Mouse (Mus musculus) embryonic facial prominence, embryonic 13.5 days (tissue): ENCODE data around the gene Zfhx3. TPM values are rescaled to one million over a fixed set of nuclear protein-coding genes. Genes with fewer than 3 reads are reported as not detected.

Experiments used
- ATAC-seq: fragments of 200-750 bp; cut with Nextera tagmentation; 2 replicates; pipeline ENCODE4 v1.8.0; 2017; ENCODE audit warnings: low read depth; ENCODE audit not compliant: insufficient number of reproducible peaks, insufficient read depth, low FRiP score, low TSS enrichment
- H3K27ac ChIP-seq: fragments of 300-500 bp; sonication (generic); 2 replicates; pipeline ENCODE4 v1.5.1; 2015; ENCODE audit warnings: moderate library complexity, mild to moderate bottlenecking, inconsistent platforms
- H3K27me3 ChIP-seq: fragments of 300-500 bp; sonication (generic); 2 replicates; pipeline ENCODE4 v1.6.1; 2015; ENCODE audit warnings: mild to moderate bottlenecking, inconsistent platforms
- H3K36me3 ChIP-seq: fragments of 300-500 bp; sonication (generic); 2 replicates; pipeline ENCODE4 v1.6.1; 2015; ENCODE audit warnings: mild to moderate bottlenecking, inconsistent platforms
- H3K4me1 ChIP-seq: fragments of 300-500 bp; sonication (generic); 2 replicates; pipeline ENCODE4 v1.6.1; 2015; ENCODE audit warnings: inconsistent platforms
- H3K4me2 ChIP-seq: fragments of 300-500 bp; sonication (generic); 2 replicates; pipeline ENCODE4 v1.6.1; 2015; ENCODE audit warnings: moderate library complexity, mild to moderate bottlenecking, inconsistent platforms
- H3K4me3 ChIP-seq: fragments of 300-500 bp; sonication (generic); 2 replicates; pipeline ENCODE4 v1.5.1; 2015; ENCODE audit warnings: mild to moderate bottlenecking, inconsistent platforms
- H3K9ac ChIP-seq: fragments of 300-500 bp; sonication (generic); 2 replicates; pipeline ENCODE4 v1.6.1; 2015; ENCODE audit warnings: mild to moderate bottlenecking, inconsistent platforms
- H3K9me3 ChIP-seq: fragments of 300-500 bp; sonication (generic); 2 replicates; pipeline ENCODE4 v1.6.1; 2016; ENCODE audit warnings: inconsistent platforms
- WGBS: fragments of 180-500 bp; shearing (Covaris S2); methylation state at CpG from one replicate; pipeline ENCODE4 v1.1.7; 2015; ENCODE audit warnings: mixed read lengths; 5-methylcytosine and 5-hydroxymethylcytosine counted together
- polyA plus RNA-seq: library from polyadenylated mRNA; unstranded; fragments of >200 nt; fragmentation: Nextera tagmentation; extraction: Ambion mirVana; gene quantifications from 2 replicates; pipeline ENCODE4 v1.2.1, GENCODE M21; 2015

Gene Zfhx3
- polyA plus RNA-seq, 1 experiment from 2014 or later, result 29.9 TPM

- no peaks in the 10 kb centered on the region for H3K9me3 ChIP-seq
- H3K36me3 ChIP-seq, result no peaks in the 10 kb centered on the region
- no peak overlapping the region for H3K4me2 ChIP-seq
- no peak overlapping the region for H3K9ac ChIP-seq
- WGBS, result 29% methylated on average over 3 of the region's 3 CpGs
- H3K27me3 ChIP-seq, result no peaks in the 10 kb centered on the region
- no peak overlapping the region for H3K4me3 ChIP-seq
- ATAC-seq, result no peak
- H3K27ac ChIP-seq, result peak overlapping the region; percentile 55
- peaks cover 30% of the 10 kb centered on the region for H3K4me1 ChIP-seq
These were observed 101.7 kb downstream of the Zfhx3 start for GRCm38 (mm10) chr8:108044185-108044584.

DNA sequence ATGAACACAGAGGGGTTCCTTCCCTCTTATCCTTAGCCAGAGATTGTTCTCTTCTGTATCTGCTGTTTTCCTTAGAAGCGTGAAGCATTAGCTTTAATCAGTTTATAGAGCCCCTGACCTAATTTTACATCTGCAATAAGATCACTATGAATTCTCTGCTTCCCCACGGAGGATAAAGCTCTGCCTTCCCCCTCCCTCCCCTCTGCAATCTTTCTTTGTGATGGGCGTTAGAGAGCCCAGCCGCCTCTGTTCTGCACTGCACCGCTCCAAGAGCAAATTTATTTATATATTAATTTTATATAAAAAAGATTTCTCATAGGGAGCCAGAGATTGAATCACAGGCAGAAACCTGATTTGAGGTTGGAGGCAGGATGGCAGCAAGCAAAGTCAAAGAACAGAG, 113.8 kb downstream of the Zfhx3 start:
- 34% methylated on average over 5 of the region's 5 CpGs for WGBS
- no peak overlapping the region for H3K9ac ChIP-seq
- no peak overlapping the region for H3K4me2 ChIP-seq
- H3K4me3 ChIP-seq, result no peak overlapping the region
- ATAC-seq, result no peak
- no peaks in the 10 kb centered on the region for H3K36me3 ChIP-seq
- H3K27me3 ChIP-seq, result no peaks in the 10 kb centered on the region
- H3K4me1 ChIP-seq, result peaks cover 16% of the 10 kb centered on the region
- H3K9me3 ChIP-seq, result no peaks in the 10 kb centered on the region
- no peak overlapping the region for H3K27ac ChIP-seq

DNA sequence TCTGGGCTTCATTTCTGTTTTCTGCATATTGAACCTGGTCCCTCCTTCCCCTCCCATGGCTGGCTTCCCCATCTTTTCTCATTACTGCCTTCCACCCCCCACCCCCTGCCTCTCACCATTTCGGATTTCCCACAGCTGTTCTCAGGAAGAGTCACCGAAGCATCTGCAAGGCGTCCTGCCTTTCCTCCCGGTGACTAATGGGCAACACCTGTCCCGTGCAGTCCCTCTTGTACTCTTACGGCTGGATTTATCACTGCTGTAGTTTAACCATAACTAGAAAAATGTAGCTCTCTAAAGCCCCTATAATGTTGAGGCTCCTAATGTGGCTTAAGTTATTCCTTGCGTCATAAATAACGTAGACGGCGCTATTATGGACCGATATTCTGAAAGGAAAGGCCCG, 119.5 kb downstream of the Zfhx3 start:
- H3K36me3 ChIP-seq, result no peaks in the 10 kb centered on the region
- WGBS, result 49% methylated on average over 12 of the region's 12 CpGs
- no peak overlapping the region for H3K4me3 ChIP-seq
- ATAC-seq, result no peak
- no peak overlapping the region; the same call in 1 of the 2 replicates for H3K4me2 ChIP-seq
- no peak overlapping the region for H3K27ac ChIP-seq
- H3K4me1 ChIP-seq, result peaks cover 11% of the 10 kb centered on the region; the same call in 1 of the 2 replicates
- H3K27me3 ChIP-seq, result no peaks in the 10 kb centered on the region
- H3K9ac ChIP-seq, result no peak overlapping the region
- no peaks in the 10 kb centered on the region for H3K9me3 ChIP-seq

GRCm38 (mm10) chr8:108067111-108067510, 124.7 kb downstream of the Zfhx3 start:
- Histone ChIP-seq H3K4me1 (peaks cover 33% of the 10 kb centered on the region), H3K27ac (peak overlapping the region; percentile 16; the same call in 1 of the 2 replicates), H3K9ac (no peak overlapping the region), H3K27me3 (no peaks in the 10 kb centered on the region), H3K4me3 (no peak overlapping the region), H3K9me3 (no peaks in the 10 kb centered on the region), H3K4me2 (no peak overlapping the region), H3K36me3 (no peaks in the 10 kb centered on the region)
- ATAC-seq, result no peak
- 78% methylated on average over 6 of the region's 6 CpGs for WGBS

DNA sequence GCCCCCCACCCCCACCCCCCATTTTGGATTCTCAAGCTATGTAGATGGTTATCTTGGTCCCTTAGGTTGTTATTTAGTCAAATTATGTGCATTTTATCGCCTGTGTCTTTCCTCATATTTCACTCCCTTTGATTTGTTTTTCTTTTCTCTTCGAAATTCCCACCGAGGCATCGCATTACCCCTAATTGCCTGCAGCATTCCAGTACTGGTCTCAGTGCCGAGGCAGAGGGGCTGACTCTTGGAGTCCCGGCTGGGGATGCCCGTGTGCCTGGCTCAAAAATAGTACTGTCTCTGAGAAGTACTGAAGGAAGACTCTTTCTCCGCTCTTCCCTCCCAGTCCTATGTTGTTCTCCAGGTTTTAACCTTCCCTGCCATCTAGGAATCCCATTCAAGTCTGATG, 125.8 kb downstream of the Zfhx3 start:
- H3K36me3 ChIP-seq, result no peaks in the 10 kb centered on the region
- H3K27me3 ChIP-seq, result no peaks in the 10 kb centered on the region
- no peak for ATAC-seq
- no peak overlapping the region for H3K9ac ChIP-seq
- WGBS, result 9% methylated on average over 8 of the region's 8 CpGs
- H3K4me3 ChIP-seq, result no peak overlapping the region; the same call in 1 of the 2 replicates
- H3K4me1 ChIP-seq, result peaks cover 32% of the 10 kb centered on the region
- H3K9me3 ChIP-seq, result no peaks in the 10 kb centered on the region
- H3K27ac ChIP-seq, result peak overlapping the region; percentile 60
- peak overlapping the region; percentile 45 for H3K4me2 ChIP-seq

GRCm38 (mm10) chr8:108070438-108070837, 128.0 kb downstream of the Zfhx3 start:
- 64% methylated on average over 4 of the region's 4 CpGs for WGBS
- Histone ChIP-seq H3K4me3 (no peak overlapping the region), H3K36me3 (no peaks in the 10 kb centered on the region), H3K4me2 (no peak overlapping the region), H3K27me3 (no peaks in the 10 kb centered on the region), H3K9ac (no peak overlapping the region), H3K4me1 (peaks cover 32% of the 10 kb centered on the region), H3K9me3 (no peaks in the 10 kb centered on the region), H3K27ac (no peak overlapping the region)
- no peak for ATAC-seq

DNA sequence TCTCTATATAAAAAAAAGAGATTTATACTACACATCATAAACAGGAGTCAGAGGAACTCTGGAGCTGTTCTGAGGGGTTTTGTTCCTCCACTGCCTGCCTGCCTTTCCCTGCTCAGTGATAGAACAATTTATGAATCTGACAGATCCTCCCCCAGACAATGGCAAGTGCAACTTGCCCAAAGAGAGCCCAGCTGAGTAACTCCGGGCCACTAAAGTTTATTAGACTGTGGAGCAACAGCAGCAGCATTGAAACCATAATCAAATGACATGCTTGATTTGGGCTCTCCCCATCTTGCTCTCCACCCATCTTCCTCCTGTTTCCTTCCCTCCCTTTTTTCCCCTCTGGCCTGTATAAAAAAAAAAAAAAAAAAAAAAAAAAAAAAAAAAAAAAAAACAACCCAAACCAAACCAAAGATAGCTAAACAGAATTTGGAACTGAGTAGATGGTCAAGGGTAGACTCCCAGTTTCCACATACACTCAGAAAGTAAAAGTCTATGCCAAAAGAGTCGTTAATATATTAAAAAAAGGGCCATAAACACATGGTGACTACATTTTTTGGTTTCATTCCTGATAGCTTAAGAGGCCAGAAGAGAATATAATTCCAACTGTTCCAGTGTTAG, 129.8 kb downstream of the Zfhx3 start:
- Histone ChIP-seq H3K27ac (no peak overlapping the region), H3K4me1 (peaks cover 26% of the 10 kb centered on the region), H3K9me3 (no peaks in the 10 kb centered on the region), H3K9ac (no peak overlapping the region), H3K36me3 (no peaks in the 10 kb centered on the region), H3K4me3 (no peak overlapping the region), H3K4me2 (no peak overlapping the region), H3K27me3 (no peaks in the 10 kb centered on the region)
- ATAC-seq, result no peak
- WGBS, result 51% methylated on average over 2 of the region's 2 CpGs

DNA sequence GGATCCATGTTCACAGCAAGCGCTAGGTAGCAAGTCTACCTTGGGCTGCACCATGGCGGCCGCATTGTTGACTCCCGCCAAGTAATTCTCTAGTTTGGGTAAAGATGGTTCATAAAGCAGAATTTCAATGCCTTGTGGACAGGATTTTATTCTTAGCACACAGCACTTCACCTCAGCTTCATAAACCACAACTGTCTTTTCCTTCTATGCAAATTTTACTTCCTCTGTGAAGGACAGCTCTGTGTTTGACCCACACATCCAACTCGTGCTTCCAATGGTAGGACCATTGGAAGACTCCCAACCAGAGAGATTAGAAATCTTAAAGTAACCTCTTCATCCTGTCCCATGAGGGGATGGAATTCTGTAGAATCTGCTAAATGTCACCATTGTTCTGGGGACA, 130.4 kb downstream of the Zfhx3 start:
- Histone ChIP-seq H3K4me1 (peaks cover 20% of the 10 kb centered on the region), H3K9me3 (no peaks in the 10 kb centered on the region), H3K4me3 (no peak overlapping the region), H3K9ac (no peak overlapping the region), H3K36me3 (no peaks in the 10 kb centered on the region), H3K4me2 (no peak overlapping the region), H3K27me3 (no peaks in the 10 kb centered on the region), H3K27ac (no peak overlapping the region)
- no peak for ATAC-seq
- 90% methylated on average over 5 of the region's 5 CpGs for WGBS

GRCm38 (mm10) chr8:108075176-108075575, 132.7 kb downstream of the Zfhx3 start:
- H3K4me3 ChIP-seq, result no peak overlapping the region
- no peak for ATAC-seq

GRCm38 (mm10) chr8:108078726-108079125, 136.3 kb downstream of the Zfhx3 start:
- Histone ChIP-seq H3K4me1 (peaks cover 18% of the 10 kb centered on the region), H3K27me3 (no peaks in the 10 kb centered on the region), H3K9ac (no peak overlapping the region), H3K36me3 (no peaks in the 10 kb centered on the region), H3K4me3 (no peak overlapping the region), H3K4me2 (no peak overlapping the region), H3K27ac (no peak overlapping the region), H3K9me3 (no peaks in the 10 kb centered on the region)
- no peak for ATAC-seq
- 46% methylated on average over 4 of the region's 4 CpGs for WGBS

More at GRCm38 (mm10) chr8:108075176-108075575, 132.7 kb downstream of the Zfhx3 start:
- Histone ChIP-seq H3K27me3 (no peaks in the 10 kb centered on the region), H3K9me3 (no peaks in the 10 kb centered on the region), H3K4me1 (peaks cover 21% of the 10 kb centered on the region), H3K27ac (no peak overlapping the region), H3K9ac (no peak overlapping the region), H3K36me3 (no peaks in the 10 kb centered on the region), H3K4me2 (no peak overlapping the region)
- WGBS, result 59% methylated on average over 5 of the region's 5 CpGs

GRCm38 (mm10) chr8:108086913-108087312, 144.5 kb downstream of the Zfhx3 start:
- no peak for ATAC-seq
- no peak overlapping the region for H3K4me3 ChIP-seq
- H3K4me1 ChIP-seq, result peaks cover 6% of the 10 kb centered on the region; the same call in 1 of the 2 replicates
- 75% methylated on average over 4 of the region's 4 CpGs for WGBS
- H3K36me3 ChIP-seq, result no peaks in the 10 kb centered on the region
- no peak overlapping the region for H3K4me2 ChIP-seq
- H3K9me3 ChIP-seq, result no peaks in the 10 kb centered on the region
- no peaks in the 10 kb centered on the region for H3K27me3 ChIP-seq
- H3K27ac ChIP-seq, result no peak overlapping the region
- no peak overlapping the region for H3K9ac ChIP-seq

GRCm38 (mm10) chr8:108089632-108090031, 147.2 kb downstream of the Zfhx3 start:
- H3K27me3 ChIP-seq, result no peaks in the 10 kb centered on the region
- no peaks in the 10 kb centered on the region for H3K36me3 ChIP-seq
- H3K27ac ChIP-seq, result no peak overlapping the region
- H3K4me3 ChIP-seq, result no peak overlapping the region
- no peak overlapping the region for H3K9ac ChIP-seq
- 0 out of 2 replicates have a peak, but pooled peaks cover 2% of the 10 kb centered on the region for H3K4me1 ChIP-seq
- H3K9me3 ChIP-seq, result no peaks in the 10 kb centered on the region
- WGBS, result 58% methylated on average over 5 of the region's 5 CpGs
- H3K4me2 ChIP-seq, result no peak overlapping the region
- ATAC-seq, result no peak
